Mouse (Mus musculus): ENCODE measurements around the gene Uqcrq. TPM values are rescaled to one million over a fixed set of nuclear protein-coding genes. Genes with fewer than 3 reads are reported as not detected.

Uqcrq gene
- polyA plus RNA-seq, 1 experiment from 2014 or later, result 552 TPM

DNA sequence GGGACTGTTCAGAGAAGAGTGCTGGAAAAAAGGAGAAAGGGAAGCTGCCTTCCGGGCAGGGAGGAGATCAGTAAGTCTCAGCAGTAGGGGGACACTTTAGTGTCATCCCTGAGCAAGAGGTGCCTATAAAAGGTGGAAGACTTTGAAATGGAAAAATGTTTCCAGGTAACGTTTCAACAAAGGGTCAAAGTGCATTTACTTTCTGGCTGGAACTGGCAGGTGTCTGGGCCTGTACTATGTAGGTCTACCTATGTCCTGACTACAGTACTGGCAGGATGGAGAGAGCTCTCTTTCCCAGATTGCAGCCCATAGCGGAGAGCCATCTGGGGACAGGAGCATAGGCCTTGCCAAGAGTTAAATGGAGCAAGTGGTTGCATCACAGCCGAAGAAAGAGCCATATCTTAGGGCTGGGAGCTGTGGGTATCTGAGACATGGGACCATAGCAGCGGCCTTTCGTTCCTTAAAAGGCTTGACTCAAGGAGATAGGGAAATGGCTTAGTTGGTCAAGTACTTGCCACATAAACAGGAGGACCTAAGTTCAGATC is 4.8 kb downstream of the Uqcrq start:
- WGBS, result 85% methylated on average over 6 of the region's 6 CpGs
- H3K9ac ChIP-seq (replicated peaks; ENCODE audit: low read depth, low read length), result no peak overlapping the region

DNA sequence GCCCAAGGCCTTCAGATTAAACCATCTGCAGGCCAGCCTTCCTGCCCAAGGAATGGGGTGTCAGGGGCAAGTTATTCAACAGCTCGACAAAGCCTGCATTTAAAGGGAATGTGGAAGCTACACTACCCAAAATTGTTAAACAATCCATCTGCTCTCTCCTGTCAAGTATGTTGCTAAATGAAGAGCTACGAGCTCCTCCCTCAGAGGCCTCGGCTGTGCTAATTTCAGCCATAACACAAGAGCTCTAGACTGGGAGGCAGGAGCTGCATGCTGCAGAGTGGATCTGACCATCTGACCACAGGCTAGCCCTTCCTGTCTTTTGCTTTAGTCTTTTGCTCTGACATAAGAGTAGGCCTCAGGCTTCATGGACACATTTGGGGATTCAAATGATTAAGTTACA is 5.4 kb downstream of the Uqcrq start:
- H3K4me3 ChIP-seq (replicated peaks; ENCODE audit: low read length), result no peak overlapping the region
- no peak for ATAC-seq
- H3K27ac ChIP-seq (ENCODE audit: low read length), result no peak overlapping the region
- no peak overlapping the region for H3K9ac ChIP-seq (replicated peaks; ENCODE audit: low read depth, low read length)
- H3K4me1 ChIP-seq (replicated peaks; ENCODE audit: control insufficient read depth, insufficient read depth, low read length), result peaks cover 10% of the 10 kb centered on the region
- no peaks in the 10 kb centered on the region for H3K27me3 ChIP-seq (replicated peaks; ENCODE audit: control insufficient read depth, insufficient read depth, low read length)
- 87% methylated on average over 3 of the region's 3 CpGs for WGBS
- H3K4me2 ChIP-seq (ENCODE audit: low read length), result no peak overlapping the region
- peaks cover 7% of the 10 kb centered on the region; the same call in 1 of the 2 replicates for H3K36me3 ChIP-seq (ENCODE audit: control insufficient read depth, insufficient read depth)
- H3K9me3 ChIP-seq (ENCODE audit: control insufficient read depth, low read length), result no peaks in the 10 kb centered on the region

More for the DNA sequence above, 4.8 kb downstream of the Uqcrq start:
- Histone ChIP-seq H3K4me3 (replicated peaks; ENCODE audit: low read length) (no peak overlapping the region), H3K36me3 (ENCODE audit: control insufficient read depth, insufficient read depth) (peaks cover 6% of the 10 kb centered on the region; the same call in 1 of the 2 replicates), H3K9me3 (ENCODE audit: control insufficient read depth, low read length) (no peaks in the 10 kb centered on the region), H3K27me3 (replicated peaks; ENCODE audit: control insufficient read depth, insufficient read depth, low read length) (no peaks in the 10 kb centered on the region), H3K4me1 (replicated peaks; ENCODE audit: control insufficient read depth, insufficient read depth, low read length) (peaks cover 10% of the 10 kb centered on the region), H3K27ac (ENCODE audit: low read length) (no peak overlapping the region), H3K4me2 (ENCODE audit: low read length) (no peak overlapping the region)
- ATAC-seq, result no peak

- Histone ChIP-seq H3K4me2 (ENCODE audit: low read length) (no peak overlapping the region), H3K9me3 (ENCODE audit: control insufficient read depth, low read length) (no peaks in the 10 kb centered on the region), H3K27ac (ENCODE audit: low read length) (no peak overlapping the region), H3K36me3 (ENCODE audit: control insufficient read depth, insufficient read depth) (peaks cover 10% of the 10 kb centered on the region; the same call in 1 of the 2 replicates), H3K27me3 (replicated peaks; ENCODE audit: control insufficient read depth, insufficient read depth, low read length) (no peaks in the 10 kb centered on the region), H3K4me3 (replicated peaks; ENCODE audit: low read length) (no peak overlapping the region), H3K9ac (replicated peaks; ENCODE audit: low read depth, low read length) (no peak overlapping the region), H3K4me1 (replicated peaks; ENCODE audit: control insufficient read depth, insufficient read depth, low read length) (peaks cover 7% of the 10 kb centered on the region)
- no peak for ATAC-seq
- WGBS, result 81% methylated on average over 2 of the region's 2 CpGs
Measured at GRCm38 (mm10) chr11:53424826-53425225, 5.8 kb downstream of the Uqcrq start.

DNA sequence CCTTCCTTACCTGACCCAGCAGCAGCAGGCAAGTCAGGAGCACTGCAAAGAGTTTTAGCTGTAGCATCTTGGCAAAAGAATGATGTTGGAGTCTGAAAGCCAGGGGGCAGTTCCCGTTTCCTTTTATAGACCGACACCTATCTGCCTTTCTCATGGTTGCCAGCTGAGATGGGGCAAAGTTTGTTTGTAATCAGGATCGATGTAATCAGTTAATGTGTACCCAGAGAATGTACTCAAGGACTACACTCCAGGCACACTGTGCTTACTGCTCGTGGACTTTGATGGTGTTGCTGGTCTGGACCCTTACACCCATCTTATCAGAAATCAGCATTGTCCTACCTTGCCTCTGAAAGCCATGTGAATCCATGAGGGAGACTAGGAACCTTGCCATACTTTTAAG is 7.6 kb downstream of the Uqcrq start, which contains the start of gene Leap2:
Gene Leap2 (minus strand): TSS at position 135 of the 400 bp plus-strand sequence.
- H3K4me2 ChIP-seq (ENCODE audit: low read length), result no peak within 1 kb of the TSS
- H3K4me3 ChIP-seq (replicated peaks; ENCODE audit: low read length), result no peak within 1 kb of the TSS
- no peak within 1 kb of the TSS for H3K27ac ChIP-seq (ENCODE audit: low read length)
- H3K36me3 ChIP-seq (ENCODE audit: control insufficient read depth, insufficient read depth), result peaks cover 17% of the 10 kb centered on the region
- no peaks in the 10 kb centered on the region for H3K27me3 ChIP-seq (replicated peaks; ENCODE audit: control insufficient read depth, insufficient read depth, low read length)
- ATAC-seq, result no peak
- no peaks in the 10 kb centered on the region for H3K4me1 ChIP-seq (replicated peaks; ENCODE audit: control insufficient read depth, insufficient read depth, low read length)
- WGBS, result 88% methylated on average over 4 of the region's 4 CpGs
- no peaks in the 10 kb centered on the region for H3K9me3 ChIP-seq (ENCODE audit: control insufficient read depth, low read length)
- H3K9ac ChIP-seq (replicated peaks; ENCODE audit: low read depth, low read length), result no peak within 1 kb of the TSS

DNA sequence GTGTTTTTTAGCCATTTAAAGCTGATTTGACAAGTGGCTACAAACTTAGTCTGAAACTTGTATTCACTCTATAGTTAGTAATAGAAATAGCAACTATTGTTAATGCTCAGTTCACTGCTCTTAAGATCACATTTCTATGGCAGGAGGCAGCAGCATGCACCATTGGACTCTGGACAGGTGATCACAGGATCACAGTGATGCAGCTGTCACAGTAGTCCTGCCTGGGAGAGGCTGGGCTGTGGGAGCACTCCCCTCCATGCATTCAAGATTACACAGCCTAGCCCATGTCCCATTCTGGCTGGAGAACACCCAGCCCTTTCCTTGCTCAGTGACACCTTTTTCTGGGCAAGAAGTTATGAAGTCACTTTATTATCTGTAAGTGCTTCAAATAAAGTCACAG is 12.6 kb downstream of the Uqcrq start:
- Histone ChIP-seq H3K9ac (replicated peaks; ENCODE audit: low read depth, low read length) (no peak overlapping the region), H3K27me3 (replicated peaks; ENCODE audit: control insufficient read depth, insufficient read depth, low read length) (no peaks in the 10 kb centered on the region), H3K4me3 (replicated peaks; ENCODE audit: low read length) (no peak overlapping the region), H3K9me3 (ENCODE audit: control insufficient read depth, low read length) (no peaks in the 10 kb centered on the region), H3K36me3 (ENCODE audit: control insufficient read depth, insufficient read depth) (peaks cover 47% of the 10 kb centered on the region), H3K4me1 (replicated peaks; ENCODE audit: control insufficient read depth, insufficient read depth, low read length) (no peaks in the 10 kb centered on the region), H3K27ac (ENCODE audit: low read length) (no peak overlapping the region), H3K4me2 (ENCODE audit: low read length) (no peak overlapping the region)
- no peak for ATAC-seq

GRCm38 (mm10) chr11:53413871-53414270 is 16.8 kb downstream of the Uqcrq start:
- no peaks in the 10 kb centered on the region for H3K27me3 ChIP-seq (replicated peaks; ENCODE audit: control insufficient read depth, insufficient read depth, low read length)
- H3K27ac ChIP-seq (ENCODE audit: low read length), result no peak overlapping the region
- WGBS, result 93% methylated on average over 4 of the region's 4 CpGs
- H3K36me3 ChIP-seq (ENCODE audit: control insufficient read depth, insufficient read depth), result peaks cover 62% of the 10 kb centered on the region
- no peak for ATAC-seq
- no peak overlapping the region for H3K4me3 ChIP-seq (replicated peaks; ENCODE audit: low read length)
- H3K9ac ChIP-seq (replicated peaks; ENCODE audit: low read depth, low read length), result no peak overlapping the region
- no peak overlapping the region for H3K4me2 ChIP-seq (ENCODE audit: low read length)
- H3K4me1 ChIP-seq (replicated peaks; ENCODE audit: control insufficient read depth, insufficient read depth, low read length), result no peaks in the 10 kb centered on the region
- no peaks in the 10 kb centered on the region for H3K9me3 ChIP-seq (ENCODE audit: control insufficient read depth, low read length)

- H3K9ac ChIP-seq (replicated peaks; ENCODE audit: low read depth, low read length), result no peak overlapping the region
- no peaks in the 10 kb centered on the region for H3K27me3 ChIP-seq (replicated peaks; ENCODE audit: control insufficient read depth, insufficient read depth, low read length)
- H3K4me1 ChIP-seq (replicated peaks; ENCODE audit: control insufficient read depth, insufficient read depth, low read length), result no peaks in the 10 kb centered on the region
- no peak overlapping the region for H3K4me2 ChIP-seq (ENCODE audit: low read length)
- H3K36me3 ChIP-seq (ENCODE audit: control insufficient read depth, insufficient read depth), result peaks cover 56% of the 10 kb centered on the region
- no peaks in the 10 kb centered on the region for H3K9me3 ChIP-seq (ENCODE audit: control insufficient read depth, low read length)
- ATAC-seq, result no peak
- no peak overlapping the region for H3K27ac ChIP-seq (ENCODE audit: low read length)
- no peak overlapping the region for H3K4me3 ChIP-seq (replicated peaks; ENCODE audit: low read length)
Measured at GRCm38 (mm10) chr11:53411738-53412137, 18.9 kb downstream of the Uqcrq start.

- Histone ChIP-seq H3K4me2 (ENCODE audit: low read length) (no peak overlapping the region), H3K9me3 (ENCODE audit: control insufficient read depth, low read length) (no peaks in the 10 kb centered on the region), H3K4me3 (replicated peaks; ENCODE audit: low read length) (no peak overlapping the region), H3K27ac (ENCODE audit: low read length) (no peak overlapping the region), H3K36me3 (ENCODE audit: control insufficient read depth, insufficient read depth) (peaks cover 41% of the 10 kb centered on the region), H3K4me1 (replicated peaks; ENCODE audit: control insufficient read depth, insufficient read depth, low read length) (no peaks in the 10 kb centered on the region), H3K27me3 (replicated peaks; ENCODE audit: control insufficient read depth, insufficient read depth, low read length) (no peaks in the 10 kb centered on the region), H3K9ac (replicated peaks; ENCODE audit: low read depth, low read length) (no peak overlapping the region)
- 100% methylated on average over 1 of the region's 1 CpGs for WGBS
- ATAC-seq, result no peak
Measured at GRCm38 (mm10) chr11:53403638-53404037, 27.0 kb downstream of the Uqcrq start.

- H3K9me3 ChIP-seq (ENCODE audit: control insufficient read depth, low read length), result no peaks in the 10 kb centered on the region
- peaks cover 22% of the 10 kb centered on the region for H3K36me3 ChIP-seq (ENCODE audit: control insufficient read depth, insufficient read depth)
- 97% methylated on average over 1 of the region's 1 CpGs for WGBS
- no peak for ATAC-seq
- no peak overlapping the region for H3K9ac ChIP-seq (replicated peaks; ENCODE audit: low read depth, low read length)
- no peak overlapping the region for H3K4me3 ChIP-seq (replicated peaks; ENCODE audit: low read length)
- no peaks in the 10 kb centered on the region for H3K27me3 ChIP-seq (replicated peaks; ENCODE audit: control insufficient read depth, insufficient read depth, low read length)
- no peak overlapping the region for H3K27ac ChIP-seq (ENCODE audit: low read length)
- no peak overlapping the region for H3K4me2 ChIP-seq (ENCODE audit: low read length)
- H3K4me1 ChIP-seq (replicated peaks; ENCODE audit: control insufficient read depth, insufficient read depth, low read length), result no peaks in the 10 kb centered on the region
Measured at GRCm38 (mm10) chr11:53393856-53394255, 36.8 kb downstream of the Uqcrq start.

Data from forebrain, embryonic 16.5 days (tissue).